Mouse (Mus musculus) mature B cell (primary cell): ENCODE results near the gene Dnah17.

Experiments used
- in situ Hi-C: fragments of 300-500 bp; cut with MboI; formaldehyde crosslinking; loops from 2 replicates; pipeline ENCODE4 v1.14.3; 2019

Dnah17 gene

DNA sequence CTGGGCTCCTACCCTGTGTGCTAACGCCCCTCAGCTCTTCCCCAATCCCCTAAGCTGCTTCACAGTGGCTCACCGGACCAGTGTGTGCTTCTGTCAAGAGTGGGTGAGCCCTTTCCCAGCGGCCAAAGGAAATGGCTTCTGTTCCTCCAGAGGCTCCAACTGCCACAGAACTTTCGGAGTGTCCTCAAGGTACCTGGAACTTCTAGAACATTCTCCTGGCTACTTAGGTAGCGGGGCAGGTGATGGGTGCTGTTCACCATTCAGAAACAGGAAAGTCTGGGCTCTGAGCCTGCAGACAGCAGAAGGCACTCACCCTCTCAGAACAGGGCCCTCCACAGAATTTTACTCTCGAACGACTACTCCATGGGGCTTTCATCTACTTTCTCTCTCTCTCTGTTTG is at the start of gene Dnah17:
Gene Dnah17, minus strand, starts transcription at position 101 of the 400 bp plus-strand sequence.
- in situ Hi-C loops, result no loop called here

DNA sequence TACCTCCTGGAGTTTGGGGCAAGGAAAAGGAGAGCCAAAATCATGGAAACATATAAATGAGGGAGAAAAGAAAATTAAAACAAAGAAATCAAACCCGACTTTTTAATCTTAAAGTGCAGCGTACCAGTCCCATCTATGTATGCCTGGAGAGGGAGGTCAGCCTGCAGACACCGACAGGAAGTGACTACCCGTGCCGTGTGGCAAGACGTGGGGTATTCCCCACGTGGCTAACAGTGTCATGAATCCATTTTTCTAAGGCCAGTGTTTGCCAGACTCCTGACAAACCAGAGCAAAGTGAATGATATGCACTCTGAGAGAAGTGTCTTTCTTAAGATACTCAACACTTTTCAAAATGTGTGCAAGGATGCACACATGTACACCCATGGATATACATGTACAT is 49.8 kb upstream of the Dnah17 start:
- in situ Hi-C loops, result no loop called here

DNA sequence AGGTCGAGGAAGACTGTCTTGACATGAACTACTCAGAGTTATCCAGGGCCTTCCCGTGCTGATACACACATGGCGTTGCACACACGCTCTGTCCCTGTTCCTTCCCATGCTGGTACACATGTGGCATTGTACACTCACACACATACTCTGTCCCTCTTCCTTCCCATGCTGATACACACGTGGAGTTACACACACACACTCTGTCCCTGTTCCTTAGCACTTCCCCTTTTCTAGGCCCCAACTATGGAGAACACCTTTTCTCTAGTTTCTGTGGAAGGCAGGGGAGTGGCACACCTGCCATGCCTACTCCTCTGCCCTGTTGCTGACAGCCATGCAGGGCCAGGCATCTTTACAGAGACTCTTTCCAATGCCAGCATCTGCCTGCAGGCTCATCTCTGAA is 47.8 kb upstream of the Dnah17 start:
- in situ Hi-C loops, result no loop called here

DNA sequence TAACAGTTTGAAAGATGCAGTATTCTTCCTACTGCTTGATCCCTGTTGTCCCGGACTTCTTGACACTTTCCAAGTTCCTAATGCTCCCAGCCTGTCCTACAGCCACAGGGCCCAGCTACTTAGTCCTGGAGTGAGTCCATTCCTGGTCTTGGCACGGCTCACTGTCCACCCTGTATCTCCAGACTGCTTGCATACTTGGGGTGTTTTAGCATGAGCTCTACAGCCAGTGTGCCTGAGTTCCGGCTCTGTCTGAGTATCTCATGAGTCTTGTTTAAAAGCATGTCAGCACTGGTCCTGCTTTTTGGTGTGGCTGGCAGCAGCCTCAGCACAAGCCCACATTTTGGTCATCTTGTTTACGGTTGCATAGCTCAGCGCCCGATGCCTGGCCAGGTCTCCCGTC is 44.3 kb upstream of the Dnah17 start:
- in situ Hi-C loops, result no loop called here

DNA sequence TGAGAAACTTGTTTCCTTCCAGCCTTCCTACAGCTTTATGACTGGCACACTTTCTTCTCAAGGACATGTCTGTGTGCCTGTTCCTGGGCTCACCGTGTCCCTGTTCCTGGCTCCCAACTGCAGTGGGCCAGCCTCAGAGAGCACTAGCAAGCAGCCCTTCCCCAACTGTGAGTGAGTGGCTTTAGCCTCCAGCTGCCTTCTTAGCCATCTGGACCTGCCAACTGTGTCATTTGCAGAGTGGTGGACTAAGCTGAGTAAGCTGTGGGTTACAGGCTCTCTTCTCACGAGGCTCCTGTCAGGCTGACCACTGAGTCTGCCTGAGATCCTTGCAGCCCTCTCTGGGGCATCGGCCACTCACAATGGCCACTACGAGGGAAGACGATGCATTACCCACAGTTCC is 42.3 kb upstream of the Dnah17 start:
- in situ Hi-C loops, result no loop called here

DNA sequence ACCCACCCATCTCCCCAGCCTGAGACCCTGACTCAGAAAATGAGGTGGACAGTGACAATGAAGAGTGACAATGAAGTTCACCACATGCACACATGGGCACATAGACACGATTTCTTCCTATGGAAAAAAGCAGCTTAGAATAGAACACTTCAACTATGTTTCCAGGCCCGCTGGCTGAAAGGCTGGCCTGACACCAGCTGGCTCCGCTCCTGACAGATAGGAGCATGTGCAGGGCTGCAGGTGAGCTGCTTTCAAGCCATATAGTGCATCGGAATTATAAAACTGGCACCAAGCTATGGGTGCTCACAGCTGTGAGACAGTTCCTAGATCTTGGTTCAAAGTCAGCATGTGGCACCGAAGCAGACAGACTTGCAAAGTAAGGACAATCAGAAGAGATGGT is 39.9 kb upstream of the Dnah17 start:
- in situ Hi-C loops, result no loop called here

DNA sequence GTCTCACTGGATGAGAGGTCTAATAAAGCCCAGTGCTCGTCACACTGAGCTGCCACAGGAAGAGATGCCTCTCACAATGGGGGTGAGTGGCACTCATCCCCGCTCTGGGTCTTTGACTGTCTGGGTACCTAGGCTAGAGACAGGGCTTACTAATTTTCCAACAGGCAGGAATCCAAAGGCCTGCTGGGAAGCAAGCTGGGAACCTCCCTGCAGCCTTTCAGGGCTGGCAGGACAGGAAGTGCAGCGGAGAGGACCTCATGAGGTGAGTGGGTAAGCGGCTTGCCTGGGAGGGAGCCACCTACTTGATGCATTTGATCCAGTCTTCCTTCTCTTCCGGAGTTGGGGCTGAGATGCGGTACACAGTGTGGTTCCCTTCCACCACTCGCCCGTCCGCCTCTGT is 38.3 kb upstream of the Dnah17 start:
- in situ Hi-C loops, result no loop called here

DNA sequence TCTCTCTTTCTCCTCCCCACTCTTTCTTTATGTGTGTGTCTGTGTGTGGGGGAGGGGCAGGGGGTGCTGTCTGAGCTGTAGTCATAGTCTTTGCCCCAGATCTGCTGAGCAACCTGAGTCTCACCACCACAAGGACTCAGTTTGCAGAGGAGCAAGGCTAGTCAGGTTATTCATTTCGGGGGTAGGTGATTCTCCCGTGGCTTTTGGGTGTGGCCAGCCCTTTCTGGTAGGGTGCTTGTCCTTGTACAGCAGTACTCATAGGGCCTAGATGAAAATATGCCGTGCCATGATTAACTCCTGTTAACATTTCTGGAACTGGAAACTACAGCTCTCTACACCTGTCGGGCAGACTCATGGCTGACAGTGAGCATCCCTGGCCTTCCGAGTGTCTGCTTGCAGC is 36.2 kb upstream of the Dnah17 start:
- in situ Hi-C loops, result no loop called here

DNA sequence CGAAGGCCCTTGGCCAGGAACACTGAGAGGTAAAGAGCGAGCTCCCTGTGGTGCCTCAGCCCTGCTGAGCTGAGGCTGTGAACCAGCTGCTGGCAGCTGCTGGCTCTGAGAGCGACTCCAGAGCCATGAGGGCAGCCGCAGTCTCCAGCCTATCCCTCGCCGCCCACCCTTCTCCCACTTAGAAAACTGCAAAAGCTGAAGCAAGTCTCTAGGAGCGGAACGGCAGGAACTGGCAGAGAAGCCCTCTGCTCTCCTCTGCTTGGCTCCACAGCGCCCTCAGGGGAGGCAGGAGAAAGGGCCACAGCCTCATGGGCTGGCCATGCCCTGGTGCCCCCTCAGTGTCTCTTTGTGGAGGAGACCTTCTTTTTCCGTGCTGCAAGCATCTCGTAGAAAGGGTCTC is 35.2 kb upstream of the Dnah17 start:
- in situ Hi-C loops, result no loop called here

DNA sequence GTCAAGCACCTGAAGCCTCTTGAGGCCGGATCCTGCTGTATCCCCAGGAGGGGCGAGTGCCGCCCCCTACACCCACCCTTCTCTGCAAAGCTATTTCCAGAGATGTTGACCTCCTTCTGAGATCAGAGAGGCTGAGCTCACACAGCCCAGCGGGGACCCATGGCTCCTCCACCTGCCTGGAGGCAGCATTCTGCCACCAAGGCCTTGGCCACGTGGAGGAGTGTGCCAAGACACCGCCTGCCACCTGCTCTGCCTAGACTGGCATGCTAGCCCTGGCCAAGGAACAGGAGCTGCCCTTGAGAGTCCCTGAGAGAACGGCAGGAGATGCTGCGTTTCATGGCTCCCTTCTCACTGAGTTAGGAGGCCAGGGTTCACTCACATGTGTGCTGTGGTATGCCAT is 34.1 kb upstream of the Dnah17 start:
- in situ Hi-C loops, result no loop called here

DNA sequence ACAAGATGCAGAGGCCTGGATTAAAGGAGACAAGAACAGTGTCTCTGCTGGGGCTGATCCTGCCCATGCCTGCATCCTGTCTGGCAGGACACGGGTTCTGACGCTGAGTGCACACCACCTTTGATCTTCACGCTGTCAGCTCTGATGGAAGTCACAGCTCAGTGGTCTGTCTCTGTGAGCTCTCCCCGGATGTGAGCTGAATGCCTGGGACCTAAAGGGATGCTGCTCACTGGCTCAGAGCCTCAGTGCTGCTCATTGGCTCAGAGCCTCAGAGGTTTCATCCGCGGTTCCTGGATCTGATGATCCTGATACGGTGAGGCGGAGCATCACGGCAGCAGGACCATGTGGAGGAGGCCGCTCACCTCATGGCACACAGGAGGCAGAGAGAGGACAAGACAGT is 31.8 kb upstream of the Dnah17 start:
- in situ Hi-C loops, result no loop called here

DNA sequence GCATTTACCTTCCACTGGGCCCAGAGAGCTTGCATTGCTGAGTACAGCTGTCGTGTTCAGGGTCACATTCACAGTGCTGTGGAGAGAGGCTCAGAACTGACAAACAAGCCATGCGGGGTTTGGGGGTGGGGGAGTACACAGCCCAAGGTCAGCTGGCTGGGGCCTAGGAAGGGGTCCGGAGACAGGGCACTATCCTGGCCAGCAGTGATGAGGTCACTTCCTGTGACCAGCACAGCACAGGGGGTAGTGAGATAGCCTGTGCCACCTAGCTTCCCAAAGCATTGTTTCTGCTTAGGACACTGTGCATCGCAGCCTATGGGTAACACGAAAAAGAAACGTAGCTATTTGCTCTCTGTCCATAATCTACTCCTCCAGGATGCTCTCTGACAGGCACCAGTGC is 30.8 kb upstream of the Dnah17 start:
- in situ Hi-C loops, result no loop called here

DNA sequence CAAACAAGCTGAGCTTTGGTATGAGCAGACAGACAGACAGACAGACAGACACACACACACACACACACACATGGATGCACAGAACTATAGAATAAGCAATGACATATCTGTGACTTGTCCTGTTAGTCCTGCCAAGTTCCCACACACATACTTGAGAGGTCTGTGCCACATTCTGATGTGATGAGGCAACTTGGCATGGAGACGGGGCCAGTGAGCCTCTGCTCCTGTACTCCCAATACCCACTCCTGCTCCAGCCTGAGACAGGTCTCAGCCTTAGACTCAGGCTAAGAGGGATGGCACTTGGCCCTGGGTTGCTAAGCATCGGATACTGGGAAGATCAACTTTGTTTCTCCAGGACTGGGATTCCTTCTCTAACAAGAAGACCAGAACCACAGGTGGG is 30.3 kb upstream of the Dnah17 start:
- in situ Hi-C loops, result no loop called here

DNA sequence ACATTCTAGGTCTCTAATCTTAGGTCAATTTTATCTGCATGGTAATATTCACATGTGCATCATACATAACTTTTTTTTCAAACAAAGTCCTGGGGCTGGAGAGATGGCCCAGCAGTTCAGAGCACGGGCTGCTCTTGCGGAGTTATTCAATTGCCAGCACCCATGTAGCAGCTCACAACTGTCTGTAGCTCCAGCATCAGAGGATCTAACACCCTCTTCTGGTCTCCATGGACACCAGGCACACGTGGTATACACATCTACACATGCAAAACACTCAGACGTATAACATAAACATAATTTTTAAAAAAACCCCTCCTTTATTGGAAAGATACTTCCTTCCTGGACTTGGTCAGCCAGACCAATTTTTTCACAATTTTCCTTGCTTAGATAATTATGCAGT is 28.3 kb upstream of the Dnah17 start:
- in situ Hi-C loops, result no loop called here

DNA sequence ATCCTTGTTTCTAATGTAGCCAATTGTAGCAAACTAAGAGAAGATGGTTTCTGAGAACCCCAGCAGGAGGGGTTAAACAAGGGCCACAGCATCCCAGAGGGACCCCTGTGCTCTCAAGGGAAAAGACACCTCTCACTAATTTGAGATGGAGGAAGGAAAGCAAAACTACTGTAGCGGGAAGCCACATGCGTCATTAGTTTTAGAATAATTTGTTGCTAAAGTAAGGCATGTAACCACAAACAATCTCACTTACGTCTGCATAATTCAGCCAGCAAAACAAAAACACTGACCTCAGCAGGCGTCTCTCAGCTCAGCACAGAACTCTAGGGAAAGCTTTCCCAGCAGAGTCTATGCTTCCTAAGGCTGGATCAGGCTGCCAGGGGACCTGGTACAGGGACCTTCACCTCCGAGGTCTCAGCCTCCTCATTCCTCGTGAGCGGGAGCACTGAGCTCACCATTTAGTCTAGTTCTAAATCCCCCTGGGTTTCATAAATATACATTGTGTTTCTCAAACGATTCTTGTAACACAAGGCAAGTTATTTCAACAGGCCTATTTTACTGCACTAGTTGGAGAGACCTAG is 26.1 kb upstream of the Dnah17 start:
- in situ Hi-C loops, result no loop called here

DNA sequence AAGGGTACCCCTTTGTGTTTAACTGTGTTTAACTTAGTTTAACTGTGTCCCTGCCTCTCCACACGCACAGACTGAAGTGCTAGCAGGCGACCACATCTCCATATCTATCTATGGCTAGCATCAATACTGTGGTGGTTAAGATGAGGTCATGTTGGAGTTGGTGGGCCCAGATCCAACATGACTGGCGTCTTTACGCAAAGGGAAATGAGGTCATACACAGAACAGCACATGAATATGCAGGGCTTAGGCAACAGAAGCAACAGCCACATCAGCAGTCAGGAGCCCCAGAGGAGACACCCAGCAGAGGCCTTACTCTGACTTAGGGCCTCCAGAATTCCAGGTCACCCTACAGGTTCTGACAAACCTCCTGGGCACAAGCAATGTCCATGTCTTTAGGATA is 22.5 kb upstream of the Dnah17 start:
- in situ Hi-C loops, result no loop called here

DNA sequence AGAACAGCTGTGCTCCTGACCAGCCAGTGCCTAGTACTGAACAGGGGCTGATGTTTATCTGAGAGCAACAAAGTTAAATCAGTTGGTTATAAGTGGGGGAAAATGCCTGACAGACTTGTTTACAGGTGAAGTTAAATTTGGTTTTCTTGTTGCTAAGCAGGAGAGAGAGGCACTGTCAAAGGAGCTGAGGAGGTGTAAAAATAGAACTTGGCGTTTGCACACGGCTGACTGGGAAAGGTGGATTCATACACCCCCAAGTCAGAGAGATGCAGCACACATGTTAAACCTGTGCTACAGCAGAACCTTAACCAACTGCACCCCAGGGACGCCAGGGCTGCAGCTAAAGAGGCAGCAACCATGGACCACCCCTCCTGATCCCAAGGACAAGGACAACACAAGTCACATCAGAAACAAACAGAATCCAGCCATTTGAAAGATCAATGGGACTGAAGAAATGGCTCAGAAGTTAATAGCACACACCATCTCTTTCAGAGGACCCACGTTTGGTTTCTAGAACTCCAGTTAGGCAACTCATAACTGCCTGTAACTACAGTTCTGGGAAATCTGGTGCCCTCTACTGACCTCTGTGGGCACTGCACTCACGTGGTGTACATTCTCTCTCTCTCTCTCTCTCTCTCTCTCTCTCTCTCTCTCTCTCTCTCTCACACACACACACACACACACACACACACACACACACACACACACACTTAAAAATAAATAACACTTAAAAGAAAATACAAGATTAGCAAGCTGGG is 21.2 kb upstream of the Dnah17 start:
- in situ Hi-C loops, result no loop called here

DNA sequence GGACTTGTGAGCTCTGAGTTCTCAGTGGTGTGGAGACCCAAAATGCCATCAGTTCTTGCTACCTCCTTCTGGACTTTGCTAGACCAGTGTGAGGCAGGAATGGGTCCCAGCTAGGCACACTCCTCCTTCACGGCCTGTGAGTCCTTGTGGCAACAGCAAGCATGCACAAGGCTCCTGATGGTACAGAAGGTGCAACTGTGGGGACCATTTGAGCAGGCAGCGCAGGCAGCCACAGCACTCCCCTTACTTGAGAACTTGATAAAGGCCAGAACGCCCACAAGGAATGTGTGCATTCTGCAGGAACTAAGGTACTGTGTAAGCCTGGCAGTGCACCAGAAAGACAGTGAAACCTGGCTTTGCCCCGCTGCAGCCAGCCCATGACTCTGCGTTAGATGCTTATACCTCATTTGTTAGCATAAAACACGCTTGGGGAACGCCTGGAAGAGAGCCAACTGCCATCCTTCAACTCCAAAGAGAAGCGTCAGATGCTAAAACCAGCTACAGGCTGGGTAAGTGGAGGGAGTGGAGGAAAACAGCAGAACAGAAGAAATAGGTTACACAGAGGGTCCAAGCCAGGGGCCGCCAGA is 19.8 kb upstream of the Dnah17 start:
- in situ Hi-C loops, result no loop called here

DNA sequence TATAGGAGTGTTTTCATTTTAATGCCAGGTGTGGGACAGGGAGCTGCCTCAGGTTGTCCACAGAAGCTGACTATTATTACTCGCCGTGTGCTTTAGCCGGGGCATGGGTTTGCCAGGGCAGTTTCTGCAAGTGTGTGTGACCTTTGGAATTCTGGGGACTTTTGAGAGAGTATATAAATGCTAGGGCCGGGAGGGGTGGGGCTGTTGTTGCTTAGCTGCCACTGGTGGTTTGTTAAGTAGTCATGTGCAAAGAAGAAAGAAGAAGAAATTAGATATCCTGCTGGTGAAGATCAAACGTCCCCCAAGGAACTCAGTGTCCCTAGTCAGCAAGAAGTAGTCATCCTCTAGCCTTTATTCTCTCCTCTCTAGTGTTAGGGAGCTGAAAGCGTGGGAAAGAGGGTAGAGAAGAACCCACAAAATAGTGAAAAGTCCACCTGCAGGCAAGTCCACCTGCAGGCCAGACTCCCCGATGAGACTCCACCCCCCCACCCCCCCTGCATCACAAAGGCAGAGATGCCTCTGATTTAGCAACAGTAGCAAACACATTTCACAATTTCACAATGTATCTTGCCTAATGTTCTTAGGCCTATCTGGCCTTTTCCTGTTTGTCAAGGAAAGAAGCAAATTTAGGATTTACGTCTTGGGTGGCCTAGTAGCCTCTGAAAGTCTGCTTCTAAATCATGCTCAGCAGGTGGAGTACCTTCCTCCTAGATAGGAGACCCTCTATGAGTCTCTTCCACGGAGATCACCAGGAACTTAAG is 17.6 kb upstream of the Dnah17 start:
- in situ Hi-C loops, result loop anchor here (5.0 kb wide), 1 partner anchor 64 kb away; no protein-coding TSS in a partner anchor

DNA sequence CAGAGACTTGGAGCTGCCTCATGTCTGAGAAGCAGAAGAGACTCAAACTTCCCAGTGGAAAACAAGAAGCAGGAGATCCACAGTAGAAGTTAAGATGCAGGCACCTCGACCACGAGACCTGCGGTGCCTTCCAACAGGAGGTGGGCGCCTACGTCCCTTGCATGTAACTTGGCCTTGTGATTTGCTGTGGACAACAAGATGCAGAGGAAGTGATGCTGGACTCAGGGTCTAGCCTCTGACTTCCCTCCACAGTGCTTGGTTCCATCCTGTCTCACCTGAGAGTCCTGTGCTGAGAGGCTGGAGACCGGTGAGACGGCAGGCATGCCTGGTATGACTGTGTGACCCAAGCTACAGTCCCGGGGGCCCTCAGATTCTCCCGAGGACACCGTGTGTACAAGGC is 16.0 kb upstream of the Dnah17 start:
- in situ Hi-C loops, result loop anchor here (5.0 kb wide), 1 partner anchor 66 kb away; no protein-coding TSS in a partner anchor

DNA sequence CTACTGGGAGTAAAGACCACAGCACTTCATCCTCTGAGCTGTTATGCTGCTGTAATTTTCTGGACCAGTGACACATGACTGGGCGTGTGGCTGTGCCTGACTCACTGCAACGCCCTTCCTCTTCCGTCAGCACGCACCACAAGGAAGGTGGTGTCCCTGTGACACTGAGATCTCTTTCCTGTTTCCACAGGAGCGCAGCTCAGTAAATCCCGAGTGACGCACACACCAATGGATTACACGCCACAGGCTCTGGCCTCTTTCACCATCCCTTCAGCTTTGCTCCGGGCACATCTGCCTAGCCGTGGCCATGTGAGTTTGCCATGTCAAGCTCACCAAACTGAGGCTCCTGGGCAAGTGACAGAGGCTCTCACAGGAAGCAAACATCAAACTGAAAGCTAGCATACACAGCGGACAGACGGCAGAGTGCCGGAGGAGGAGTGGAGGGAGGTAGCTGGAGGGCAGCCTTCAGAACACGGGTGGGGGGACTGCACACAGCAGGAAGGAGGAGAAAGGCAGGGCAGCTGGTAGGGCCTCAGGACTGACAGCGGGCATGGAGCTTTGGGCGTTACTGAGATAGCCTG is 15.4 kb upstream of the Dnah17 start:
- in situ Hi-C loops, result loop anchor here (5.0 kb wide), 1 partner anchor 66 kb away; no protein-coding TSS in a partner anchor

DNA sequence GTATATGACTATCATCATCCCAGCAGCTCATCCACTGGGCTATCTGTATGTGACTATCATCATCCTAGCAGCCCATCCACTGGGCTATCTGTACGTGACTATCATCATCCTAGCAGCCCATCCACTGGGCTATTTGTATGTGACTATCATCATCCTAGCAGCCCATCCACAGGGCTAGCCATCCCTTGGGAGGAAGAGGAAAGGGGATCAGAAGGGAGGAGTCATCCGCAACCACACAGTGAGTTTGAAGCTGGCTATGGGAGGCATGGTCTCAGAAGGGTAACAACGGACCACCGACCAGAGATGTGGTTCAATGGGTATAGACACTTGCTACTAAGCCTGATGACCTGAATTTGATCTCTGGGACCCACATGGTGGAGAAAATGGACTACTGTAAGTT is 14.7 kb upstream of the Dnah17 start:
- in situ Hi-C loops, result loop anchor here (5.0 kb wide), 1 partner anchor 67 kb away; no protein-coding TSS in a partner anchor
